Mouse (Mus musculus) midbrain, postnatal 0 days (tissue): Measurements from ENCODE around the gene Mical2. TPM values are rescaled to one million over a fixed set of nuclear protein-coding genes. Genes with fewer than 3 reads are reported as not detected.

Source experiments
- ATAC-seq: fragments of 200-750 bp; cut with Nextera tagmentation; 2 replicates; pipeline ENCODE4 v1.8.0; 2017; ENCODE audit warnings: moderate number of reproducible peaks, mild to moderate bottlenecking, moderate TSS enrichment, moderate library complexity; ENCODE audit not compliant: low FRiP score
- DNase-seq: peaks from one replicate; pipeline ENCODE4 v3.0.0-alpha.2; 2015; ENCODE audit warnings: low spot score
- H3K27ac ChIP-seq: fragments of 300-500 bp; sonication (generic); 2 replicates; pipeline ENCODE4 v1.5.1; 2014; ENCODE audit warnings: low read depth, mild to moderate bottlenecking, low read length, mixed read lengths
- H3K27me3 ChIP-seq: fragments of 300-500 bp; sonication (generic); 2 replicates; pipeline ENCODE4 v1.6.1; 2014; ENCODE audit warnings: low read length, control low read depth, mixed read lengths; ENCODE audit not compliant: insufficient read depth
- H3K36me3 ChIP-seq: fragments of 300-500 bp; sonication (generic); 2 replicates; pipeline ENCODE4 v1.6.1; 2014; ENCODE audit warnings: low read length, control low read depth, mixed read lengths; ENCODE audit not compliant: insufficient read depth
- H3K4me1 ChIP-seq: fragments of 300-500 bp; sonication (generic); 2 replicates; pipeline ENCODE4 v1.6.1; 2014; ENCODE audit warnings: mild to moderate bottlenecking, control low read depth, antibody characterized with exemption, low read length, mixed read lengths; ENCODE audit not compliant: insufficient read depth
- H3K4me2 ChIP-seq: fragments of 300-500 bp; sonication (generic); 2 replicates; pipeline ENCODE4 v1.6.1; 2014; ENCODE audit warnings: low read depth, mild to moderate bottlenecking, low read length, mixed read lengths; ENCODE audit not compliant: poor library complexity, severe bottlenecking
- H3K4me3 ChIP-seq: fragments of 300-500 bp; sonication (generic); 2 replicates; pipeline ENCODE4 v1.5.1; 2014; ENCODE audit warnings: low read depth, mild to moderate bottlenecking, low read length, moderate library complexity
- H3K9ac ChIP-seq: fragments of 300-500 bp; sonication (generic); replicated peaks from 2 replicates; pipeline ENCODE4 v1.6.1; 2014; ENCODE audit warnings: mild to moderate bottlenecking, low read length, moderate library complexity, mixed read lengths; ENCODE audit not compliant: poor library complexity, severe bottlenecking
- H3K9me3 ChIP-seq: fragments of 300-500 bp; sonication (generic); 2 replicates; pipeline ENCODE4 v1.6.1; 2016; ENCODE audit warnings: low read length, control low read depth
- CTCF ChIP-seq: IDR thresholded peaks from 2 replicates; pipeline ENCODE4 v1.5.1; 2016; ENCODE audit warnings: antibody characterized with exemption, mild to moderate bottlenecking
- WGBS: fragments of 180-500 bp; shearing (Covaris S2); extraction: QIAGEN DNeasy Blood & Tissue Kit; methylation state at CpG from one replicate; pipeline ENCODE4 v1.1.7; 2014; 5-methylcytosine and 5-hydroxymethylcytosine counted together
- polyA plus RNA-seq: library from polyadenylated mRNA; unstranded; fragments of >200 nt; fragmentation: Nextera tagmentation; extraction: Ambion mirVana; gene quantifications from 2 replicates; pipeline ENCODE4 v1.2.1, GENCODE M21; 2015
- total RNA-seq: library from RNA; depleted of rRNA; stranded (reverse); fragments of >200 nt; gene quantifications from 2 replicates; pipeline ENCODE4 v1.2.3, GENCODE M21; 2014

The Mical2 gene
- total and polyA plus RNA-seq, 2 experiments from 2014 or later = 6.2 to 11.0 TPM

DNA sequence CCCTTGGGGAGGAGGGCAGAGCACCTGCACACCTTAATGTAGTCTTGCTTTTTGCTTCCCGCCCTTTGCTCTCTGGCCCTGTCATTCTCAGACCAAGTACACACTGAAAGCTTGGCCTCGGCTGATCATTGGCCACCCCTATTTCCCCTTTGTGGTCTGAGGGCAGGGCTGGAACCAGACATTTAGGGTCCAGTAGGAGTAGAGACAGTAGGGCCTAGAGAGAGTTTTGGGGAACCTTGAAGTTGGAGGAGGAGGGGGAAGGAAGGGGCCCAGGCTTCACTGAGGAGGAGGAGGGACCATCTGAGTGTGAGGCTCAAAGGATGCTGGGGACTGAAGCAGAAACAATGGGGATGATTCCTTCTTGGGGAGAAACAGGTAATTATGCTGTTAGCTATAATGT is 15.1 kb downstream of the Mical2 start:
- Histone ChIP-seq H3K9ac (no peak overlapping the region), H3K4me1 (0 out of 2 replicates have a peak, but pooled peaks cover 4% of the 10 kb centered on the region), H3K4me2 (no peak overlapping the region), H3K27me3 (no peaks in the 10 kb centered on the region), H3K36me3 (no peaks in the 10 kb centered on the region), H3K27ac (no peak overlapping the region), H3K9me3 (no peaks in the 10 kb centered on the region), H3K4me3 (no peak overlapping the region)
- DNase-seq (no peak), ATAC-seq (no peak)
- WGBS = 88% methylated on average over 2 of the region's 2 CpGs
- TF ChIP-seq CTCF = no peak

- Histone ChIP-seq H3K9me3 (no peaks in the 10 kb centered on the region), H3K4me1 (0 out of 2 replicates have a peak, but pooled peaks cover 4% of the 10 kb centered on the region), H3K27ac (no peak overlapping the region), H3K4me2 (no peak overlapping the region), H3K36me3 (no peaks in the 10 kb centered on the region), H3K4me3 (no peak overlapping the region), H3K9ac (no peak overlapping the region), H3K27me3 (no peaks in the 10 kb centered on the region)
- TF ChIP-seq CTCF = no peak
- ATAC-seq = peak; percentile 36; the same call in 1 of the 2 replicates
- peak; percentile 42 for DNase-seq
- WGBS = 53% methylated on average over 8 of the region's 8 CpGs
These were observed 15.7 kb downstream of the Mical2 start for GRCm38 (mm10) chr7:112241211-112241944.

- no peak for ATAC-seq
- 0 out of 2 replicates have a peak overlapping the region, but pooled peaks have one; percentile 13 for H3K27ac ChIP-seq
These were observed 16.3 kb downstream of the Mical2 start for GRCm38 (mm10) chr7:112241945-112242329.

DNA sequence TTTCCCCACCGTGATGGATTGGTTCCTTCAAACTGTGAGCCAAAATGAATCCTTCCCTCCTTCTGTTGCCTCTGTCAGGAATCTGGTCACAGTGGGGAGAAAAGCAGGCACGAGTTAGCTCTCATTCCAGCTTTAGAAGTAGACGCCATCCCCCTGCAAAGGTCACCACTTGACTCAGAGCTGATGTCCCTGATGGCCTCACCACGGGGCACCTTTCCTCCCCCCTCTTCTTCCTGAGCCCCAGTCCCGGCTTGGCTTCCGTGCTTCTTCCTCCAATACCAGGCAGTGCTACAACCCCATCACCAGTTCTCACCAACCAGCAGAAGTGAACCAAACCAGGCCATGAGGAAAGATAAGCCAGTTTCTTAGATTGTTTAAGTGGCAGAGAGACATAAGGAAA is 16.9 kb downstream of the Mical2 start:
- Histone ChIP-seq H3K36me3 (no peaks in the 10 kb centered on the region), H3K4me1 (0 out of 2 replicates have a peak, but pooled peaks cover 4% of the 10 kb centered on the region), H3K9me3 (no peaks in the 10 kb centered on the region), H3K27me3 (no peaks in the 10 kb centered on the region), H3K9ac (no peak overlapping the region), H3K4me3 (no peak overlapping the region), H3K4me2 (no peak overlapping the region), H3K27ac (no peak overlapping the region)
- 79% methylated on average over 6 of the region's 6 CpGs for WGBS
- TF ChIP-seq CTCF = no peak
- DNase-seq (no peak), ATAC-seq (no peak)

More at GRCm38 (mm10) chr7:112241945-112242329, 16.3 kb downstream of the Mical2 start:
- Histone ChIP-seq H3K4me2 (no peak overlapping the region), H3K4me3 (no peak overlapping the region), H3K9me3 (no peaks in the 10 kb centered on the region), H3K9ac (no peak overlapping the region), H3K36me3 (no peaks in the 10 kb centered on the region), H3K27me3 (no peaks in the 10 kb centered on the region), H3K4me1 (0 out of 2 replicates have a peak, but pooled peaks cover 4% of the 10 kb centered on the region)
- DNase-seq = peak; percentile 69
- no peak for TF ChIP-seq CTCF
- 85% methylated on average over 3 of the region's 3 CpGs for WGBS

GRCm38 (mm10) chr7:112244071-112244470 is 18.4 kb downstream of the Mical2 start:
- no peak overlapping the region for H3K4me2 ChIP-seq
- no peaks in the 10 kb centered on the region for H3K36me3 ChIP-seq
- H3K9me3 ChIP-seq = no peaks in the 10 kb centered on the region
- no peak for ATAC-seq
- WGBS = 46% methylated on average over 2 of the region's 2 CpGs
- H3K27ac ChIP-seq = no peak overlapping the region
- H3K4me3 ChIP-seq = no peak overlapping the region
- H3K4me1 ChIP-seq = 0 out of 2 replicates have a peak, but pooled peaks cover 4% of the 10 kb centered on the region
- no peak for TF ChIP-seq CTCF
- no peak overlapping the region for H3K9ac ChIP-seq
- no peak for DNase-seq
- H3K27me3 ChIP-seq = no peaks in the 10 kb centered on the region

- DNase-seq = no peak
- TF ChIP-seq CTCF = no peak
- ATAC-seq = no peak
These were observed 19.0 kb downstream of the Mical2 start for GRCm38 (mm10) chr7:112244683-112245082.

More at GRCm38 (mm10) chr7:112244683-112245082, 19.0 kb downstream of the Mical2 start:
- Histone ChIP-seq H3K27me3 (no peaks in the 10 kb centered on the region), H3K27ac (no peak overlapping the region), H3K9me3 (no peaks in the 10 kb centered on the region), H3K9ac (no peak overlapping the region), H3K4me3 (no peak overlapping the region), H3K4me1 (0 out of 2 replicates have a peak, but pooled peaks cover 4% of the 10 kb centered on the region), H3K36me3 (no peaks in the 10 kb centered on the region), H3K4me2 (no peak overlapping the region)
- 35% methylated on average over 6 of the region's 6 CpGs for whole genome bisulfite sequencing
